Mouse (Mus musculus): Measurements from ENCODE around the gene Tsen54.

DNA sequence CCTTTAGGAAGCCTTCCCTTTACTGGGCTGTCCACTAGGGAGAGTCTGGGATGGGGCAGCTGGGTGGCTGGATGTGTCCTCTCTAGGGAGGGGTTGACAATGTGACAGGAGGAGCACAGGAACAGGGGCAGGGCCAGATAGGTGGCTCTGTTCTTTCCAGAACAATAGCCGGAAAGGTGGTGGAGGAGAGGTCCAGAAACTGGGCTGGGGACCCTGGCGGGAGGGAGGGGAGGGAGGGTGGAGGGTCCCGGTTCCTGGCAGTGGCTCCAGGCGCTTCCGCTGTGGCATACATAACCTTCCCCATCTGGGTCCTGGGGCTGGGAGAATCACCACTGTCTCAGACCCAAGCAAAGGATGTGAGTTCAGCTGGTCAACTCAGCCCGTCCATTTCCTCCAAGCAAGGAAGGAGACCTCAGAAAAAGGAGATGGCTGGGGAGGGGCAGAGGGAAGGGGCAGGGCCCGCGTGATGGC, 5.2 kb upstream of the Tsen54 start:
- TF ChIP-seq CTCF (conservative IDR thresholded peaks at IDR 0.05; ENCODE audit: insufficient read depth, insufficient read length, low read depth, low read length) (no peak), POLR2A (IDR thresholded peaks at IDR 0.05; ENCODE audit: low read depth, low read length) (no peak)
